Mouse (Mus musculus) small intestine, adult 2 months (tissue): ENCODE measurements at regions not wholly inside any gene's neighbourhood (a gene's known extent, or its start where the extent isn't known, plus 50 kb on each side); places are given as distances from the start of the nearest gene placed in this dataset.

Experiments
- H3K27ac ChIP-seq: fragments of 200-500 bp; 2 replicates; pipeline ENCODE4 v1.5.1; 2012; ENCODE audit warnings: low read depth, low read length, control low read depth, inconsistent platforms; ENCODE audit not compliant: insufficient read depth
- H3K27me3 ChIP-seq: fragments of 200-500 bp; 2 replicates; pipeline ENCODE4 v1.6.1; 2012; ENCODE audit warnings: mild to moderate bottlenecking, moderate library complexity, low read length, inconsistent platforms; ENCODE audit not compliant: control insufficient read depth, insufficient read depth
- H3K36me3 ChIP-seq: fragments of 200-500 bp; 2 replicates; pipeline ENCODE4 v1.6.1; 2012; ENCODE audit warnings: mild to moderate bottlenecking, low read length, control low read depth, inconsistent platforms; ENCODE audit not compliant: control insufficient read depth, insufficient read depth
- H3K4me1 ChIP-seq: fragments of 200-500 bp; 2 replicates; pipeline ENCODE4 v1.6.1; 2012; ENCODE audit warnings: low read length, inconsistent platforms, mixed read lengths; ENCODE audit not compliant: control insufficient read depth, insufficient read depth, insufficient read length
- H3K4me3 ChIP-seq: fragments of 200-500 bp; 2 replicates; pipeline ENCODE4 v1.5.1; 2012; ENCODE audit warnings: low read depth, mild to moderate bottlenecking, control low read depth, inconsistent platforms, low read length, moderate library complexity
- CTCF ChIP-seq: fragments of 200-500 bp; IDR thresholded peaks from 2 replicates; pipeline ENCODE4 v1.5.1; 2012; ENCODE audit warnings: low read depth, mild to moderate bottlenecking, control low read depth, inconsistent platforms, low read length, moderate library complexity, mixed read lengths; ENCODE audit not compliant: insufficient replicate concordance, insufficient read length; ENCODE audit errors: extremely low read depth
- POLR2A ChIP-seq: fragments of 200-500 bp; IDR thresholded peaks from 2 replicates; pipeline ENCODE4 v1.6.1; 2012; ENCODE audit warnings: low read depth, mild to moderate bottlenecking, control low read depth, inconsistent platforms, low read length, moderate library complexity
- WGBS: fragments of 180-500 bp; shearing (Covaris S2); methylation state at CpG from one replicate; pipeline ENCODE4 v1.1.7; 2018; 5-methylcytosine and 5-hydroxymethylcytosine counted together

DNA sequence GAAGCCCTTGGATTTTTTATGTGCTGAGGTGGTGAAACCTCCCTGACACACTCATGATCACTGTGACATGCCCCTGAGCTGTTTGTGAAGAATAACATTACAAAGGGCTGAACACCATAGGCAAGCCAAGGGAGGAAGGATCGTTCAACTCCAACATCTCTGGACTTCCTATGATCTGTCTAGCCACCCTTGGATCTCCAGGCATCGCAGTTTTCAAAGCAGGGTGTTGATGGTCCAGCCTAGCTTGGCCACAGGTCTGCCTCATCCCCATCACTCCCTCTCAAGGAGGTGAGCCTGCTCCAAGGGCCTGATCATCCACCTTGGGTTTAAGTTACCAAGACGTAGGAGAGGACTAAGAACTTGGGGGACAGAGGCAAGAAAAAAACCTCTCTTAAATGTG lies 268.5 kb downstream of the Cxcl12 start:
- Histone ChIP-seq H3K36me3 (no peaks in the 10 kb centered on the region), H3K4me1 (no peaks in the 10 kb centered on the region), H3K27ac (no peak overlapping the region), H3K27me3 (no peaks in the 10 kb centered on the region), H3K4me3 (no peak overlapping the region)
- no peak for TF ChIP-seq CTCF
- TF ChIP-seq POLR2A: no peak
- 81% methylated on average over 3 of the region's 3 CpGs for WGBS

DNA sequence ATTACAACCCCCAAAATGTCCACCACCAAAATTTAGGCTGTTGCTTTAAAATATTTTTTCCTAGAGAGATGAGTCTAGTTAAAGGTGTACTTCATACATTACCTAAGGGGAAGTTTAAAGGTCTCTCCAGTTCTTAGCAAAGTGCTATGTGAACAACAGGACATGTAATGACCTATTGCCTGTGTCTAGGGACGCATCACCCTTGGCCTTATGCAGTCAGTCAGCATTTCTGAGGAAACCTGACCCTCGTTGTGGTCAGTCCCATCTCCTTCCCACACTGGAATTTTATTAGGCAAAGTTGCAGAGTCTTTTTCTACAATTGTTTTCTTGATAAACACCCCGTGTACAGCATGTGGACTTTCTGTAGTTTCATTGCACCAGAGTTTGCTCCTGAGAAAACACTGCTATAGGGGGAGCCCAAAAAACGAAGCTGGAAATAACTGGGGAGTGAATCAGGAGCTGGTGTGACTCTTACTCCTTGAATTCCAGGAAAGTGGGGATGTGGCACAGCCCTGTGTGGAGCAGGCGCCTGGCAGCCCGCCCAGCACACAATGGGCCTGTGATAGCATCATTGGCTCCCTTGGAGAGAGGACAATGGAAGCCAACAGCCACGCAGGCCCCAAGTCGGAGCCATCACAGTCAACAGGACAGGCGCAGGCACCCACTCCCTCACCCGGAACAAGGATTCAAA lies 269.2 kb downstream of the Cxcl12 start:
- H3K4me3 ChIP-seq: no peak overlapping the region
- H3K4me1 ChIP-seq: no peaks in the 10 kb centered on the region
- WGBS: 64% methylated on average over 10 of the region's 10 CpGs
- no peaks in the 10 kb centered on the region for H3K27me3 ChIP-seq
- H3K27ac ChIP-seq: no peak overlapping the region
- H3K36me3 ChIP-seq: no peaks in the 10 kb centered on the region
- TF ChIP-seq CTCF: no peak
- no peak for TF ChIP-seq POLR2A

DNA sequence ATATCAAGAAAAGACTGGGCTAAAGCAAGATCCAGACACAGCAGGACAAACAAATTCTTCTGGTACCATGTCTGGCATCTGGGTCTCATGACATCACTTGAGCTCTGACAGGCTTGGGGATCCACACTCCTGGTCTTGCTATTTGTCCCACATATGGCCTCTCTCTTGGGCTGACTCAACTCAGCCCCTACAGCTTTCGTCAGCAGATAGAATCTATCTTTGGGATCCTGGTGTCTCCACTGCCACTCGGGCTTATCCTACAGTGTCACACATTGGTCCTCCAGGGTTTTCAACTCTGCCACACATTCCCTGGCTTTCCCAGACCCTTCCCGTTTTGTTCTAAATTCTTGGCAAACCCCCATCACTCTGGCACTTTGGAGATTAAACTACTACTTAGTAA lies 280.3 kb downstream of the Cxcl12 start:
- Histone ChIP-seq H3K4me1 (no peaks in the 10 kb centered on the region), H3K4me3 (no peak overlapping the region), H3K27me3 (no peaks in the 10 kb centered on the region), H3K36me3 (no peaks in the 10 kb centered on the region), H3K27ac (no peak overlapping the region)
- TF ChIP-seq POLR2A (no peak), CTCF (no peak)
- WGBS: 76% methylated on average over 3 of the region's 3 CpGs

GRCm38 (mm10) chr6:117451001-117451400 lies 282.7 kb downstream of the Cxcl12 start:
- 72% methylated on average over 5 of the region's 5 CpGs for WGBS
- Histone ChIP-seq H3K27ac (no peak overlapping the region), H3K36me3 (no peaks in the 10 kb centered on the region), H3K4me3 (no peak overlapping the region), H3K4me1 (no peaks in the 10 kb centered on the region), H3K27me3 (no peaks in the 10 kb centered on the region)
- TF ChIP-seq CTCF: no peak
- TF ChIP-seq POLR2A: no peak

DNA sequence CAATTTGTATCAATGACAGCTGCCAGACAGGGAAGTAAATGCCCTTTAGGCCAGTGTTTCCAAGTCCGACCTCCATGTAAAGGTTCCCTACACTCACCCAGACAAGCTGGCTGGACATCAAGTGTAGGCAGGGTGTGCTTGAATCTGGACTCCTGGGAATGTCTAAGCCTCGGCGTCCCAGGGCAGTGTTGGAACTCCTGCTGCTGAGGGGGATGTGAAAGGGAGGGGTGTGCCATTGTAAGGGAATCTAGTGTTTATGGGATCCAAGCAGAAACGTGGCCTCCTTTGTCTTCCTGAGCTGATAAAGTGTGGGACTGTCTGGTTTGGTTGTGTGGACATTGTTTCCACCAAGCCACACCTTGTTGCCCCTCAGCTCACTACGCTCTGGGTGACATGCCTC lies 291.9 kb downstream of the Cxcl12 start:
- 48% methylated on average over 5 of the region's 5 CpGs for WGBS
- Histone ChIP-seq H3K27me3 (no peaks in the 10 kb centered on the region), H3K4me3 (no peak overlapping the region), H3K36me3 (no peaks in the 10 kb centered on the region), H3K4me1 (no peaks in the 10 kb centered on the region), H3K27ac (no peak overlapping the region)
- TF ChIP-seq CTCF (no peak), POLR2A (no peak)

- H3K4me1 ChIP-seq: no peaks in the 10 kb centered on the region
- H3K4me3 ChIP-seq: no peak overlapping the region
- H3K27ac ChIP-seq: no peak overlapping the region
- H3K36me3 ChIP-seq: no peaks in the 10 kb centered on the region
- no peak for TF ChIP-seq POLR2A
- TF ChIP-seq CTCF: no peak
- no peaks in the 10 kb centered on the region for H3K27me3 ChIP-seq
- WGBS: 76% methylated on average over 4 of the region's 4 CpGs
Measured at GRCm38 (mm10) chr6:117465165-117465564, 296.8 kb downstream of the Cxcl12 start.

GRCm38 (mm10) chr6:117465606-117466174 lies 297.4 kb downstream of the Cxcl12 start:
- no peak overlapping the region for H3K27ac ChIP-seq
- WGBS: 37% methylated on average over 5 of the region's 5 CpGs
- no peak overlapping the region for H3K4me3 ChIP-seq
- no peaks in the 10 kb centered on the region for H3K36me3 ChIP-seq
- H3K4me1 ChIP-seq: no peaks in the 10 kb centered on the region
- TF ChIP-seq CTCF (no peak), POLR2A (no peak)
- no peaks in the 10 kb centered on the region for H3K27me3 ChIP-seq

- Histone ChIP-seq H3K4me1 (no peaks in the 10 kb centered on the region), H3K27ac (no peak overlapping the region), H3K36me3 (no peaks in the 10 kb centered on the region), H3K4me3 (no peak overlapping the region), H3K27me3 (no peaks in the 10 kb centered on the region)
- WGBS: 56% methylated on average over 2 of the region's 2 CpGs
- TF ChIP-seq CTCF (no peak), POLR2A (no peak)
Measured at GRCm38 (mm10) chr6:117479376-117479775, 311.0 kb downstream of the Cxcl12 start.
